ENCODE assay signal across 11 mouse cellular contexts in genomic region chr6:135859502-135859901, GRCm38 (mm10).
DNase-seq lines count a peak whose midpoint lies in the region; ATAC-seq and TF ChIP-seq lines count a peak whose summit lies in the region.
"Had no signal": no experiment of that assay in that cellular context is flagged by ENCODE, and none has a peak within 500 bp of the region (broad histone marks: within the 10 kb centered on the region; RNA-seq: fewer than 3 reads in every experiment).

No protein-coding gene starts in this region.

- TF ChIP-seq CTCF in layer of hippocampus, adult 2 months (conservative IDR thresholded peaks at IDR 0.05): no peak
- no peak for TF ChIP-seq CTCF in liver, postnatal 0 days (IDR thresholded peaks at IDR 0.05; ENCODE audit: low read depth)

- H3K9me3 ChIP-seq in forebrain, embryonic 13.5 days (replicated peaks): no peaks in the 10 kb centered on the region
- H3K9me3 ChIP-seq in forebrain, embryonic 10.5 days: no peaks in the 10 kb centered on the region
- H3K9me3 ChIP-seq in liver, postnatal 0 days (ENCODE audit: low read length): no peaks in the 10 kb centered on the region
- H3K9me3 ChIP-seq: embryonic facial prominence, embryonic 10.5 days; intestine, embryonic 15.5 days; limb, embryonic 15.5 days had no signal

- H3K36me3 ChIP-seq in forebrain, embryonic 13.5 days (ENCODE audit: poor library complexity, severe bottlenecking): no peaks in the 10 kb centered on the region
- H3K36me3 ChIP-seq in forebrain, embryonic 10.5 days (replicated peaks): no peaks in the 10 kb centered on the region
- H3K36me3 ChIP-seq in liver, postnatal 0 days (replicated peaks; ENCODE audit: insufficient read depth, low read length): no peaks in the 10 kb centered on the region
- H3K36me3 ChIP-seq: embryonic facial prominence, embryonic 10.5 days; intestine, embryonic 15.5 days; limb, embryonic 15.5 days had no signal

- no peak for TF ChIP-seq EP300 in liver, postnatal 0 days (IDR thresholded peaks at IDR 0.05; ENCODE audit: low read depth)

- 46% methylated on average over 8 of the region's 8 CpGs for WGBS in forebrain, embryonic 13.5 days
- 64% methylated on average over 8 of the region's 8 CpGs for WGBS in forebrain, embryonic 10.5 days
- WGBS in liver, postnatal 0 days (ENCODE audit: insufficient replicate concordance): 51% methylated on average over 8 of the region's 8 CpGs

- H3K27ac ChIP-seq in forebrain, embryonic 13.5 days: no peak overlapping the region
- H3K27ac ChIP-seq in forebrain, embryonic 10.5 days: no peak overlapping the region
- H3K27ac ChIP-seq in layer of hippocampus, adult 2 months: peak overlapping the region; percentile 91
- H3K27ac ChIP-seq in liver, postnatal 0 days (ENCODE audit: low read depth): no peak overlapping the region
- H3K27ac ChIP-seq: embryonic facial prominence, embryonic 10.5 days; intestine, embryonic 15.5 days; limb, embryonic 15.5 days had no signal

- DNase-seq in forebrain, embryonic 10.5 days (ENCODE audit: extremely low spot score, low spot score): no peak
- DNase-seq in brain, adult 2 months (ENCODE audit: low read depth, low spot score): peak; percentile 94
- DNase-seq in layer of hippocampus, adult 2 months (ENCODE audit: low spot score in 2 of 2): peak; percentile 48 to 86
- peak; percentile 7 to 55 for DNase-seq in lung, postnatal 4 days
- no peak for DNase-seq in spleen, postnatal 36 days (ENCODE audit: low spot score in 2 of 2)
- DNase-seq in liver, postnatal 0 days: no peak
- no peak for DNase-seq in thymus, postnatal 4 days

- H3K4me1 ChIP-seq in forebrain, embryonic 13.5 days: peaks cover 18% of the 10 kb centered on the region
- H3K4me1 ChIP-seq in forebrain, embryonic 10.5 days: peaks cover 10% of the 10 kb centered on the region; the same call in 1 of the 2 replicates
- no peaks in the 10 kb centered on the region for H3K4me1 ChIP-seq in liver, postnatal 0 days (ENCODE audit: insufficient read depth)
- H3K4me1 ChIP-seq: intestine, embryonic 15.5 days had no signal

- H3K27me3 ChIP-seq in forebrain, embryonic 13.5 days: no peaks in the 10 kb centered on the region
- H3K27me3 ChIP-seq in forebrain, embryonic 10.5 days (ENCODE audit: poor library complexity, severe bottlenecking): no peaks in the 10 kb centered on the region
- H3K27me3 ChIP-seq in liver, postnatal 0 days (ENCODE audit: insufficient read depth, low read length): no peaks in the 10 kb centered on the region
- H3K27me3 ChIP-seq: intestine, embryonic 15.5 days had no signal

- peak; percentile 74 for ATAC-seq in forebrain, embryonic 13.5 days
- no peak for ATAC-seq in liver, postnatal 0 days
- ATAC-seq: intestine, embryonic 15.5 days had no signal

- no peak overlapping the region for H3K4me2 ChIP-seq in forebrain, embryonic 13.5 days
- no peak overlapping the region for H3K4me2 ChIP-seq in liver, postnatal 0 days (ENCODE audit: low read depth, low read length)
- H3K4me2 ChIP-seq: intestine, embryonic 15.5 days; limb, embryonic 15.5 days had no signal

- H3K4me3 ChIP-seq in forebrain, embryonic 13.5 days: no peak overlapping the region
- H3K4me3 ChIP-seq in forebrain, embryonic 10.5 days: no peak overlapping the region
- no peak overlapping the region for H3K4me3 ChIP-seq in layer of hippocampus, adult 2 months
- no peak overlapping the region for H3K4me3 ChIP-seq in liver, postnatal 0 days (ENCODE audit: low read depth, low read length)
- H3K4me3 ChIP-seq: embryonic facial prominence, embryonic 10.5 days; intestine, embryonic 15.5 days; limb, embryonic 15.5 days had no signal

- H3K9ac ChIP-seq in forebrain, embryonic 13.5 days: no peak overlapping the region
- H3K9ac ChIP-seq in liver, postnatal 0 days (replicated peaks): no peak overlapping the region
- H3K9ac ChIP-seq: intestine, embryonic 15.5 days; limb, embryonic 15.5 days had no signal

Comparison
In these comparisons a context has a peak if more than half of its experiments do, and no peak if none do; other contexts are left out.
1. DNase-seq: peak in brain, adult 2 months (single experiment), layer of hippocampus, adult 2 months (2 of 2) and lung, postnatal 4 days (2 of 2); none in forebrain, embryonic 10.5 days (single experiment), spleen, postnatal 36 days (0 of 2), liver, postnatal 0 days (single experiment) and thymus, postnatal 4 days (single experiment).